Mouse (Mus musculus) ES-Bruce4 (cell line): ENCODE measurements around the gene Ppfia1.

Experiments used
- CTCF ChIP-seq: IDR thresholded peaks from one replicate; pipeline ENCODE4 v1.8.1; 2011; ENCODE audit warnings: low read depth, low read length
- EP300 ChIP-seq: IDR thresholded peaks from 2 replicates; pipeline ENCODE4 v1.6.1; 2011; ENCODE audit warnings: low read depth, low read length; ENCODE audit not compliant: insufficient read depth
- POLR2A ChIP-seq: IDR thresholded peaks from one replicate; pipeline ENCODE4 v1.8.1; 2011; ENCODE audit warnings: low read length; ENCODE audit not compliant: insufficient read depth

DNA sequence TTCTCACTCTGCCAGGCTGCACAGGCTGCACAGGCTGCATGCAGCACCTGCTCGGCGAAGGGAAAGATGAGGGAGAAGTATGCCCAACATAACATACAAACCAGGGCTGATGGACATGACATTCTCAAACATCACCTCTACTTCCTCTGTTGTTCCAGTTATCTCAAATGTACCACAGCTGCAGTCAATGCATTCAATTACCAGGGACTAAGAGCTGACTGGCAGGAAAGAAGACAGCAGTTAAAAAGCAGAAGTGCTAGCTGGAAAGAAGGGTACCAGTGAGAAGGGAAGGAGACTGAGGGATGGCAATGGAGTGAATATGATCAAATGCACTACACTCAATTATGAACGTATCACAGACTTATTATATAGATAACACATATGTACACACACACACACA, 17.2 kb downstream of the Ppfia1 start:
- TF ChIP-seq CTCF (no peak), POLR2A (no peak), EP300 (no peak)
